Mouse (Mus musculus): ENCODE measurements at regions not wholly inside any gene's neighbourhood (a gene's known extent, or its start where the extent isn't known, plus 50 kb on each side); places are given as distances from the start of the nearest gene placed in this dataset.
"Not testable (repeated sequence)": the region's sequence is repeated elsewhere in the genome, so short reads cannot be mapped to it uniquely, and the experiment has no call there.

- 0 out of 2 replicates have a peak, but pooled peaks cover 7% of the 10 kb centered on the region for H3K9me3 ChIP-seq
- no peaks in the 10 kb centered on the region for H3K27me3 ChIP-seq
- no peak overlapping the region for H3K27ac ChIP-seq (replicated peaks)
- H3K9ac ChIP-seq, result no peak overlapping the region
- H3K4me2 ChIP-seq, result no peak overlapping the region
- H3K4me3 ChIP-seq, result no peak overlapping the region
- peaks cover 3% of the 10 kb centered on the region; the same call in 1 of the 2 replicates for H3K4me1 ChIP-seq (replicated peaks)
- H3K36me3 ChIP-seq, result no peaks in the 10 kb centered on the region
- WGBS, result 72% methylated on average over 4 of the region's 4 CpGs
- no peak for ATAC-seq (ENCODE audit: low read depth)
Observed at GRCm38 (mm10) chr6:37735962-37736297, 134.7 kb upstream of the Trim24 start.

GRCm38 (mm10) chr6:37740982-37741889 lies 129.4 kb upstream of the Trim24 start:
- H3K27ac ChIP-seq (replicated peaks), result no peak overlapping the region
- H3K9me3 ChIP-seq, result 0 out of 2 replicates have a peak, but pooled peaks cover 11% of the 10 kb centered on the region
- H3K36me3 ChIP-seq, result no peaks in the 10 kb centered on the region
- no peaks in the 10 kb centered on the region for H3K4me1 ChIP-seq (replicated peaks)
- H3K4me3 ChIP-seq, result no peak overlapping the region
- 86% methylated on average over 14 of the region's 14 CpGs for WGBS
- no peak overlapping the region for H3K9ac ChIP-seq
- no peak for ATAC-seq (ENCODE audit: low read depth)
- H3K4me2 ChIP-seq, result no peak overlapping the region
- H3K27me3 ChIP-seq, result no peaks in the 10 kb centered on the region

DNA sequence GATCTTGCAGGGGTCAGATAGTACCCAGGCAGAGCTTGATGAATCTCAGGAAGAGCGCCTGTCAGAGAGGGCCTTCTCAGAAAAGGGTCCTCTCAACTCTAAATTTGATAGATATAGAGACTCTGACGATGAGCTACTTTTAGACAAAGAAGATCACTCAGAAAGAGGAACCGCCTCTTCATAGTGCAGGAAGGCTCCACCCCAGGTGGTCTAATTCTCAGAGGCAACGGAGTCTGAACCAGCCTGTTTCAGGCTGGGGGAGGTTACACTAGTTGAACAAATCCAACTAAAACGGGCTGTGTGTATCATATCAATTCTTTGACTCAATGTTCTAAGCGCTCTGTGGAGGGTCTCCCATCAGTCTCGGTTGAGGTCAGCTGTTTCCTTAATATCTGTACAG lies 128.7 kb upstream of the Trim24 start:
- H3K9ac ChIP-seq; H3K27ac ChIP-seq (replicated peaks); H3K4me1 ChIP-seq (replicated peaks); H3K27me3 ChIP-seq; ATAC-seq (ENCODE audit: low read depth); H3K4me3 ChIP-seq; H3K4me2 ChIP-seq; H3K36me3 ChIP-seq: not testable (repeated sequence)
- 74% methylated on average over 7 of the region's 7 CpGs for WGBS
- H3K9me3 ChIP-seq, result 0 out of 2 replicates have a peak, but pooled peaks cover 15% of the 10 kb centered on the region

DNA sequence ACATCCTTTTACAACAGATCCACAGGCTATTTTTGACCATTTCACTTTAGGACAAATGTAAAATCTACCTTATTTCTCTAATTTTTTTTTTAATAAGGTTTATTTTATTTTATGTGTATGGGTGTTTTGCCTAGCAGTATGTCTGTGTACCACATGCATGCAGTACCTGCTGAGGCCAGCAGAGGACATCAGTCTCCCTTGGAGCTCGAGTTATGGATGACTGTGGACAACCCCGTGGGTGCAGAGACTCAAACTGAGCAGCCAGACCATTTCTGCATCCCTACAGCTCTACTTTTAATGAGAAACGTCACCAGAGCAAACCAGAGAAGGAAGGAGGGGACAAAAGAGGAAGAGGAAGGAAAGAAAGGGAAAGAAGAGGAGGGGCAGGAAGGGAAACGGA lies 125.9 kb upstream of the Trim24 start:
- H3K4me2 ChIP-seq, result no peak overlapping the region
- WGBS, result 71% methylated on average over 4 of the region's 4 CpGs
- H3K9me3 ChIP-seq, result 0 out of 2 replicates have a peak, but pooled peaks cover 8% of the 10 kb centered on the region
- H3K4me3 ChIP-seq, result no peak overlapping the region
- H3K4me1 ChIP-seq (replicated peaks), result no peaks in the 10 kb centered on the region
- no peak overlapping the region for H3K27ac ChIP-seq (replicated peaks)
- ATAC-seq (ENCODE audit: low read depth), result no peak
- no peak overlapping the region for H3K9ac ChIP-seq
- H3K27me3 ChIP-seq, result no peaks in the 10 kb centered on the region
- H3K36me3 ChIP-seq, result no peaks in the 10 kb centered on the region

- Histone ChIP-seq H3K27ac (replicated peaks) (no peak overlapping the region), H3K4me3 (no peak overlapping the region), H3K9ac (no peak overlapping the region), H3K27me3 (no peaks in the 10 kb centered on the region), H3K4me1 (replicated peaks) (no peaks in the 10 kb centered on the region), H3K36me3 (no peaks in the 10 kb centered on the region), H3K4me2 (no peak overlapping the region), H3K9me3 (0 out of 2 replicates have a peak, but pooled peaks cover 8% of the 10 kb centered on the region)
- 90% methylated on average over 11 of the region's 11 CpGs for WGBS
- no peak for ATAC-seq (ENCODE audit: low read depth)
Observed at GRCm38 (mm10) chr6:37745393-37746100, 125.1 kb upstream of the Trim24 start.

GRCm38 (mm10) chr6:37747793-37748192 lies 122.8 kb upstream of the Trim24 start:
- WGBS, result 63% methylated on average over 4 of the region's 4 CpGs
- H3K9ac ChIP-seq; H3K36me3 ChIP-seq; H3K9me3 ChIP-seq; H3K27me3 ChIP-seq; H3K27ac ChIP-seq (replicated peaks); H3K4me3 ChIP-seq; H3K4me2 ChIP-seq; ATAC-seq (ENCODE audit: low read depth); H3K4me1 ChIP-seq (replicated peaks): not testable (repeated sequence)

DNA sequence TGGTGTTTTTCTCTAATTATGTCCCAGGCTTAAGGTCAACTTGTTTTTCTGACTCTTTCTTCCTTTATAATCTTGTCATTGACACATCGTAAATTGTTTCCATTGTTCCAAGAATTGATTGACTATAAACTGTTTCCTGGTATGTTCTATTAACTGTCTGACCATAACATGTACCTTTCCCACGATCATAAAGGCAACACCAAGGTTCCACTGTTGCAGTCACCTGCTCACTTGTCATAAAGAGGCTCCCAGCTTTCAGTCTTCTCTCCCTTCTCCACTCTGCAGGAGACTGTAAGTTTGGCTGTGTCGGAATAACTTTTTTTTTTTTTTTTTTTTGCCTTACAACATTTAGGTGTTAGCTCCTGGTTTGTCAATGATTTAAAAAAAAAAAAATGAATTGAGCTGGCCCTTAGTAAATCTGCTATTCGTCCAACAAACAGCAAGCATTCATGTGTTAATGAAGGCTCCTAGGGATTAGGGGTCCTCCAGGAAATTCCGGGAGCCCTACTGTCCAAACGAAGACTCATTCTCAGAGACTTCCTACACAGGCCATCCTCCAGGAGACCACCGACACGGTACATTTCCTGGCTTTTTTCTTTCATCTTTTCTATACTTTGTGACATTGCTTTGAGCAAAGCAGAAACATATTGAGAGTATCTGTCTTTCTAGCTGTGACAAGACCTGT lies 122.2 kb upstream of the Trim24 start:
- 0 out of 2 replicates have a peak, but pooled peaks cover 8% of the 10 kb centered on the region for H3K9me3 ChIP-seq
- no peaks in the 10 kb centered on the region for H3K4me1 ChIP-seq (replicated peaks)
- no peak for ATAC-seq (ENCODE audit: low read depth)
- no peaks in the 10 kb centered on the region for H3K36me3 ChIP-seq
- 62% methylated on average over 8 of the region's 8 CpGs for WGBS
- H3K4me2 ChIP-seq, result no peak overlapping the region
- no peak overlapping the region for H3K27ac ChIP-seq (replicated peaks)
- H3K4me3 ChIP-seq, result no peak overlapping the region
- no peaks in the 10 kb centered on the region for H3K27me3 ChIP-seq
- H3K9ac ChIP-seq, result no peak overlapping the region

DNA sequence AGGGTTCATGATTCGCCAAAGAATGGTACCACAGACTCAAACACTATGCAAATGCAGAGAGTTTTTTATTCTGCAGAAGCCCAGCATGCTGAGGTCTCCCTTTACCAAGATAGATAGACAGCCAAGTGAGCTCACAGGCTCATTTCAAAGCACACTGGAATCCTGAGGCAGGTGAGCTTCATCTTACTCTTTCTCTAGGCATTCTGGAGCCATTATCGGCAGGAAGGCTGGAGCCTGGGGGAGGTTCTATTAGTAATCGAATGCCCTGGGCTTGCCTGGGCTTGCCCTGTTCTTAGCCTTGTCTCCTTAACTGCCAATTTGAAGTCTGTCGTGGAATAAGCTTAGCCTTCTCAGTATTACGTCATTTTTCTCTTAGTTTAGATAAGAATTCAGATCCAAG lies 121.6 kb upstream of the Trim24 start:
- WGBS, result 88% methylated on average over 5 of the region's 5 CpGs
- ATAC-seq (ENCODE audit: low read depth), result no peak
- no peaks in the 10 kb centered on the region for H3K4me1 ChIP-seq (replicated peaks)

GRCm38 (mm10) chr6:37750271-37750670 lies 120.3 kb upstream of the Trim24 start:
- Histone ChIP-seq H3K4me3 (no peak overlapping the region), H3K9ac (no peak overlapping the region), H3K4me2 (no peak overlapping the region), H3K9me3 (0 out of 2 replicates have a peak, but pooled peaks cover 8% of the 10 kb centered on the region), H3K36me3 (no peaks in the 10 kb centered on the region), H3K27me3 (no peaks in the 10 kb centered on the region), H3K27ac (replicated peaks) (no peak overlapping the region), H3K4me1 (replicated peaks) (no peaks in the 10 kb centered on the region)
- 94% methylated on average over 3 of the region's 3 CpGs for WGBS
- no peak for ATAC-seq (ENCODE audit: low read depth)

More for the DNA sequence above, 121.6 kb upstream of the Trim24 start:
- H3K9me3 ChIP-seq, result 0 out of 2 replicates have a peak, but pooled peaks cover 8% of the 10 kb centered on the region
- no peak overlapping the region for H3K9ac ChIP-seq
- H3K27me3 ChIP-seq, result no peaks in the 10 kb centered on the region
- H3K4me2 ChIP-seq, result no peak overlapping the region
- no peak overlapping the region for H3K27ac ChIP-seq (replicated peaks)
- no peak overlapping the region for H3K4me3 ChIP-seq
- H3K36me3 ChIP-seq, result no peaks in the 10 kb centered on the region

DNA sequence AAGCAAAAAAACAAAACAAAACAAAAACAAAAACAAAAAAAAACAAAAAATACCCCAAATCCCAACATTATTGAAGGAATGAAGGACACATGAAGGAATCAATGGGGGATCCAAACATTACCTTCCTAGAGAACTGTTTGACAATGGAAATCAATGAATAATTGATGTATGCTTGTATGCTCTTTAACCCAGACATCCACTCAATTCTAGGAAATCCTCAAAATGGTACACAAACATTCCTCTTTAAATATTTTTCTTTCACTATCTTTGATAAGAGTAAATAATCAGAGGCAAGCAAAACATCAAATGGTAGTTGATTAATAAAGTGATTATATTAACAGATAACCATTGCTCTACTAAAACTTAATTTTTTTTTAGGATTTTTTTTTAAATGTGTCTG lies 118.9 kb upstream of the Trim24 start:
- ATAC-seq (ENCODE audit: low read depth), result no peak
- Histone ChIP-seq H3K36me3 (no peaks in the 10 kb centered on the region), H3K4me1 (replicated peaks) (no peaks in the 10 kb centered on the region), H3K9me3 (0 out of 2 replicates have a peak, but pooled peaks cover under 1% of the 10 kb centered on the region), H3K4me3 (no peak overlapping the region), H3K4me2 (no peak overlapping the region), H3K27ac (replicated peaks) (no peak overlapping the region), H3K27me3 (no peaks in the 10 kb centered on the region), H3K9ac (no peak overlapping the region)

GRCm38 (mm10) chr6:37761003-37761402 lies 109.6 kb upstream of the Trim24 start:
- not testable (repeated sequence) for H3K4me3 ChIP-seq; H3K36me3 ChIP-seq; H3K27ac ChIP-seq (replicated peaks); H3K27me3 ChIP-seq; H3K4me1 ChIP-seq (replicated peaks); ATAC-seq (ENCODE audit: low read depth); H3K4me2 ChIP-seq; H3K9ac ChIP-seq; H3K9me3 ChIP-seq
- WGBS, result 92% methylated on average over 3 of the region's 5 CpGs

DNA sequence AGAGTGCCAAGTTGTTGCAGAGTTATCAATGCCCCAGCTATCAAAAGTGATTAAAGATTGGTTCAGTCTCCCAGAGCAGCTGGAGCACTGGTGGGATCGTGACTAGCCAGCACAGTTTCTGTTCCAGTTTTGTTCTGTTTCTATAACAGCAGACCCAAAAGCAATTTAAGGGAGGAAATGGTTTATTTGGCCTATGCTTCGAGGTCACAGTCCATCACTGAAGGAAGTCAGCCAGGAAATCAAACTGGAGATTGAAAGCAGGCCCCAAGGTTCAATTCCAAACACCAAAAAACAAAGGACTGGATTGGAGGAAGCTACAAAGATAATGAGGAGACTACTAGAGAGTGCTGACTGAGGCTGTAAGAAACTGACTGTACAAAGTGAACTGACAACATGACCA lies 107.6 kb upstream of the Trim24 start:
- Histone ChIP-seq H3K4me1 (replicated peaks) (no peaks in the 10 kb centered on the region), H3K27me3 (no peaks in the 10 kb centered on the region)
- WGBS, result 66% methylated on average over 2 of the region's 2 CpGs

More for the DNA sequence above, 107.6 kb upstream of the Trim24 start:
- Histone ChIP-seq H3K9me3 (no peaks in the 10 kb centered on the region), H3K36me3 (no peaks in the 10 kb centered on the region), H3K9ac (no peak overlapping the region), H3K4me3 (no peak overlapping the region), H3K27ac (replicated peaks) (no peak overlapping the region), H3K4me2 (no peak overlapping the region)
- ATAC-seq (ENCODE audit: low read depth), result no peak
